Mouse (Mus musculus): ENCODE data around the gene Ddx28.

DNA sequence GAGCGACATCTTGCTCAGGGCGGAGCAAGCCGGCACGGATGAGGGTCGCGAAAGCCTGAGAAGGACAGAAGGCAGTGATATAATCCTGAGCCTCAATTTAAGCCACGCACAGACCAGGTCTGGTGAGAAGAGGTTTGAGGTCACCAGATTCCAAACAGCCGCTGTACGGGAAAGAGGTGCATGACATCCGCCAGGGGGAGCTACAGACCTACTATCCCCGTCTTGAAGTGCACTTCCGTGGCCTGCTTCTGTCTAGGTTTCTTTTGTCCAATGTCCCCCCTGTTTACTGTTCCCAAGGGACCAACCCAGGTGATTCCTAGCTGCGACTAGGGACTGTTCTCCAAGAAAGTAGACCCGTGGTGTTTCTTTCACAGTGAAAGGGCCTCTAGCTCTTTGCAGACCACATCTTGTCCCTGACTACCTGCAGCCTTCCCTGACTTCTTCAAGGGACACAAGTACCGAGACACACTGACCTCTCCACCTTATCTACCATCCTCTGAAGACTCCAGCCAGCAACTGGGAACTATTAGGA, 20.8 kb downstream of the Ddx28 start, which contains the start of gene Dus2:
- TF ChIP-seq POLR2A (IDR thresholded peaks at IDR 0.05; ENCODE audit: low read depth, low read length) (no peak), CTCF (IDR thresholded peaks at IDR 0.05; ENCODE audit: extremely low read depth, insufficient read length, insufficient replicate concordance, low read depth, low read length) (peak; percentile 88)
